Mouse (Mus musculus) ES-Bruce4 (cell line): ENCODE results near the gene Hs3st2.

Experiments
- CTCF ChIP-seq: IDR thresholded peaks from one replicate; pipeline ENCODE4 v1.8.1; 2011; ENCODE audit warnings: low read depth, low read length
- POLR2A ChIP-seq: IDR thresholded peaks from one replicate; pipeline ENCODE4 v1.8.1; 2011; ENCODE audit warnings: low read length; ENCODE audit not compliant: insufficient read depth

GRCm38 (mm10) chr7:121458075-121458474 is 66.4 kb downstream of the Hs3st2 start:
- TF ChIP-seq CTCF, result no peak
- no peak for TF ChIP-seq POLR2A
